In the genomic region with DNA sequence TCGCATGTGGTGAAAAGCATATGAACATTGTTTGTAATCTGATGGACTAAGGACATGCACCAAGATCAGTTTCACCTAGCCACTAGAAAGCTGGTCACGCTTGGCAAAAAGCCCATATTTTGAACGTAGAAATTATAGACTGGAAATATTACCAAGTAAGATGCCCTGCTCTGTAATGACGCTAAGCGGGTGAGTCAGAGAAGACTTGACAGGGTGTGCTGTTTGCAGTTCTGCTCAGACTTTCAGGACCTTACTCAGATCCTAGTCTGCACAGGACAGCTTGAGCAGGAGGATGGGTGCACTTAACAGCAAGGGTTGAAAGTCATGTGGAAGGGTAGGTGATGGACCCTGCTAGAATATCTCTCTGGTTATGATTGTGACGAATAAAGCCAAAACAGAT, we compare ENCODE assay signal across 32 mouse cellular contexts.
DNase-seq lines count a peak whose midpoint lies in the region; ATAC-seq and TF ChIP-seq lines count a peak whose summit lies in the region.
"Had no signal": no experiment of that assay in that cellular context is flagged by ENCODE, and none has a peak within 500 bp of the region (broad histone marks: within the 10 kb centered on the region; RNA-seq: fewer than 3 reads in every experiment).

No protein-coding gene starts in this region.

- no peak for TF ChIP-seq CTCF in forebrain, postnatal 0 days (IDR thresholded peaks at IDR 0.05; ENCODE audit: low read depth)
- no peak for TF ChIP-seq CTCF in testis, adult 2 months (IDR thresholded peaks at IDR 0.05; ENCODE audit: control insufficient read depth, insufficient read depth, insufficient replicate concordance, low read depth, low read length)

- H3K9ac ChIP-seq in forebrain, postnatal 0 days = no peak overlapping the region
- H3K9ac ChIP-seq in forebrain, embryonic 12.5 days = no peak overlapping the region
- H3K9ac ChIP-seq in hindbrain, embryonic 16.5 days (ENCODE audit: low read depth, low read length) = no peak overlapping the region
- H3K9ac ChIP-seq: embryonic facial prominence, embryonic 12.5 days; forebrain, embryonic 15.5 days; heart, embryonic 13.5 days; hindbrain, embryonic 15.5 days; kidney, embryonic 15.5 days; liver, embryonic 14.5 days; midbrain, embryonic 15.5 days; neural tube, embryonic 12.5 days had no signal

- H3K36me3 ChIP-seq in forebrain, postnatal 0 days (ENCODE audit: insufficient read depth) = no peaks in the 10 kb centered on the region
- H3K36me3 ChIP-seq in forebrain, embryonic 12.5 days (replicated peaks) = no peaks in the 10 kb centered on the region
- H3K36me3 ChIP-seq in testis, adult 2 months (ENCODE audit: control insufficient read depth, insufficient read depth, low read length) = no peaks in the 10 kb centered on the region
- peaks cover 2% of the 10 kb centered on the region; the same call in 1 of the 2 replicates for H3K36me3 ChIP-seq in hindbrain, embryonic 16.5 days (ENCODE audit: control insufficient read depth, insufficient read depth, low read length)
- H3K36me3 ChIP-seq: embryonic facial prominence, embryonic 12.5 days; forebrain, embryonic 15.5 days; hindbrain, embryonic 10.5 days; hindbrain, embryonic 15.5 days; midbrain, embryonic 10.5 days; midbrain, embryonic 15.5 days; neural tube, embryonic 12.5 days had no signal

- no peak overlapping the region for H3K4me2 ChIP-seq in forebrain, postnatal 0 days (ENCODE audit: low read depth)
- no peak overlapping the region for H3K4me2 ChIP-seq in forebrain, embryonic 12.5 days
- H3K4me2 ChIP-seq in hindbrain, embryonic 16.5 days (ENCODE audit: low read length) = no peak overlapping the region
- H3K4me2 ChIP-seq: embryonic facial prominence, embryonic 12.5 days; forebrain, embryonic 15.5 days; heart, embryonic 13.5 days; hindbrain, embryonic 15.5 days; kidney, embryonic 15.5 days; midbrain, embryonic 15.5 days; neural tube, embryonic 12.5 days had no signal

- H3K4me1 ChIP-seq in forebrain, postnatal 0 days (ENCODE audit: insufficient read depth) = no peaks in the 10 kb centered on the region
- peaks cover 5% of the 10 kb centered on the region; the same call in 1 of the 2 replicates for H3K4me1 ChIP-seq in forebrain, embryonic 12.5 days
- no peaks in the 10 kb centered on the region for H3K4me1 ChIP-seq in testis, adult 2 months (ENCODE audit: control insufficient read depth, insufficient read depth, low read length)
- H3K4me1 ChIP-seq in hindbrain, embryonic 16.5 days (ENCODE audit: control insufficient read depth, insufficient read depth, low read depth, low read length) = no peaks in the 10 kb centered on the region
- H3K4me1 ChIP-seq: hindbrain, embryonic 10.5 days; kidney, embryonic 15.5 days; neural tube, embryonic 12.5 days had no signal

- 77% methylated on average over 6 of the region's 6 CpGs for WGBS in forebrain, postnatal 0 days
- WGBS in forebrain, embryonic 12.5 days = 92% methylated on average over 6 of the region's 6 CpGs
- WGBS in hindbrain, embryonic 16.5 days = 89% methylated on average over 6 of the region's 6 CpGs

- no peak overlapping the region for H3K4me3 ChIP-seq in forebrain, postnatal 0 days (ENCODE audit: low read depth, low read length)
- H3K4me3 ChIP-seq in forebrain, embryonic 12.5 days (replicated peaks) = no peak overlapping the region
- H3K4me3 ChIP-seq in testis, adult 2 months (ENCODE audit: control insufficient read depth, low read depth, low read length) = peak overlapping the region; percentile 45; the same call in 1 of the 2 replicates
- H3K4me3 ChIP-seq in hindbrain, embryonic 16.5 days (ENCODE audit: low read length) = no peak overlapping the region
- H3K4me3 ChIP-seq: embryonic facial prominence, embryonic 12.5 days; forebrain, embryonic 15.5 days; heart, embryonic 13.5 days; hindbrain, embryonic 10.5 days; hindbrain, embryonic 15.5 days; kidney, embryonic 15.5 days; midbrain, embryonic 10.5 days; midbrain, embryonic 15.5 days; neural tube, embryonic 12.5 days had no signal

- no peak for TF ChIP-seq POLR2A in testis, adult 2 months (IDR thresholded peaks at IDR 0.05; ENCODE audit: control insufficient read depth, low read depth, low read length)

- no peak for DNase-seq in forebrain, postnatal 0 days
- no peak for DNase-seq in testis, postnatal 10 days (ENCODE audit: low spot score)
- DNase-seq in adrenal gland, adult 8-10 months = no peak
- DNase-seq: adrenal gland, postnatal 10 days; cerebellum, adult 8-10 months; embryo, embryonic 11 days; gastrocnemius, postnatal 10 days; heart, postnatal 14 days; kidney, adult 18-20 months; kidney, postnatal 36 days; layer of hippocampus, postnatal 36 days; liver; lung, adult 2 months; lung, postnatal 10 days; right cerebral cortex, postnatal 4 days; thymus, adult 2 months; thymus, postnatal 4 days had no signal

- 0 out of 2 replicates have a peak, but pooled peaks have one; percentile 20 for ATAC-seq in forebrain, postnatal 0 days
- ATAC-seq in forebrain, embryonic 12.5 days (ENCODE audit: low FRiP score) = no peak
- peak; percentile 63 for ATAC-seq in megakaryocyte-erythroid progenitor cell, adult 5-6 weeks (replicated peaks; ENCODE audit: low FRiP score, low TSS enrichment, poor library complexity, severe bottlenecking)
- ATAC-seq in hindbrain, embryonic 16.5 days = no peak
- ATAC-seq: forebrain, embryonic 15.5 days; midbrain, embryonic 15.5 days had no signal

- no peak overlapping the region for H3K27ac ChIP-seq in forebrain, postnatal 0 days (ENCODE audit: low read depth, low read length)
- no peak overlapping the region for H3K27ac ChIP-seq in forebrain, embryonic 12.5 days
- H3K27ac ChIP-seq in testis, adult 2 months (ENCODE audit: control insufficient read depth, insufficient read depth, low read depth, low read length) = no peak overlapping the region
- H3K27ac ChIP-seq in hindbrain, embryonic 16.5 days (ENCODE audit: low read depth, low read length) = no peak overlapping the region
- H3K27ac ChIP-seq: embryonic facial prominence, embryonic 12.5 days; forebrain, embryonic 15.5 days; heart, embryonic 13.5 days; hindbrain, embryonic 10.5 days; hindbrain, embryonic 15.5 days; kidney, embryonic 15.5 days; liver, embryonic 14.5 days; macrophage; midbrain, embryonic 10.5 days; midbrain, embryonic 15.5 days; neural tube, embryonic 12.5 days had no signal

- no peaks in the 10 kb centered on the region for H3K9me3 ChIP-seq in forebrain, postnatal 0 days (ENCODE audit: low read length)
- H3K9me3 ChIP-seq in forebrain, embryonic 12.5 days = no peaks in the 10 kb centered on the region
- H3K9me3 ChIP-seq in hindbrain, embryonic 16.5 days (ENCODE audit: control insufficient read depth, low read length) = no peaks in the 10 kb centered on the region
- H3K9me3 ChIP-seq: embryonic facial prominence, embryonic 12.5 days; forebrain, embryonic 15.5 days; heart, embryonic 13.5 days; hindbrain, embryonic 10.5 days; hindbrain, embryonic 15.5 days; kidney, embryonic 15.5 days; midbrain, embryonic 10.5 days; midbrain, embryonic 15.5 days; neural tube, embryonic 12.5 days had no signal

- H3K27me3 ChIP-seq in forebrain, postnatal 0 days (ENCODE audit: insufficient read depth, low read length) = no peaks in the 10 kb centered on the region
- no peaks in the 10 kb centered on the region for H3K27me3 ChIP-seq in forebrain, embryonic 12.5 days
- H3K27me3 ChIP-seq in testis, adult 2 months (ENCODE audit: control insufficient read depth, insufficient read depth, low read length) = no peaks in the 10 kb centered on the region
- no peaks in the 10 kb centered on the region for H3K27me3 ChIP-seq in hindbrain, embryonic 16.5 days (replicated peaks; ENCODE audit: control insufficient read depth, insufficient read depth, low read length)
- H3K27me3 ChIP-seq: embryonic facial prominence, embryonic 12.5 days; forebrain, embryonic 15.5 days; heart, embryonic 13.5 days; hindbrain, embryonic 15.5 days; kidney, embryonic 15.5 days; midbrain, embryonic 15.5 days; neural tube, embryonic 12.5 days had no signal

Comparison
In these comparisons a context has a peak if more than half of its experiments do, and no peak if none do; other contexts are left out.
1. ATAC-seq: peak in forebrain, postnatal 0 days (single experiment) and megakaryocyte-erythroid progenitor cell, adult 5-6 weeks (single experiment); none in forebrain, embryonic 12.5 days (single experiment) and hindbrain, embryonic 16.5 days (single experiment).